Mouse (Mus musculus): ENCODE measurements at regions not wholly inside any gene's neighbourhood (a gene's known extent, or its start where the extent isn't known, plus 50 kb on each side); places are given as distances from the start of the nearest gene placed in this dataset.

GRCm38 (mm10) chr16:76864392-76864791 is 149.1 kb upstream of the Usp25 start:
- H3K4me2 ChIP-seq (replicated peaks): no peak overlapping the region
- no peak overlapping the region for H3K4me3 ChIP-seq (replicated peaks; ENCODE audit: low read length)
- DNase-seq (ENCODE audit: low spot score) (no peak), ATAC-seq (ENCODE audit: low FRiP score) (no peak)
- no peaks in the 10 kb centered on the region for H3K27me3 ChIP-seq (ENCODE audit: control insufficient read depth, insufficient read depth, low read length)
- WGBS: 98% methylated on average over 3 of the region's 3 CpGs
- no peak overlapping the region for H3K9ac ChIP-seq
- no peak overlapping the region for H3K27ac ChIP-seq
- H3K9me3 ChIP-seq (ENCODE audit: control insufficient read depth, low read length): no peaks in the 10 kb centered on the region
- peaks cover 7% of the 10 kb centered on the region; the same call in 1 of the 2 replicates for H3K4me1 ChIP-seq (replicated peaks; ENCODE audit: control insufficient read depth, insufficient read depth, low read length)
- H3K36me3 ChIP-seq (replicated peaks; ENCODE audit: control insufficient read depth, insufficient read depth): no peaks in the 10 kb centered on the region

GRCm38 (mm10) chr16:76855797-76856196 is 157.7 kb upstream of the Usp25 start:
- H3K27ac ChIP-seq: no peak overlapping the region
- 88% methylated on average over 2 of the region's 2 CpGs for WGBS
- no peak overlapping the region for H3K9ac ChIP-seq
- ATAC-seq (ENCODE audit: low FRiP score) (no peak), DNase-seq (ENCODE audit: low spot score) (no peak)
- H3K36me3 ChIP-seq (replicated peaks; ENCODE audit: control insufficient read depth, insufficient read depth): no peaks in the 10 kb centered on the region
- no peaks in the 10 kb centered on the region for H3K9me3 ChIP-seq (ENCODE audit: control insufficient read depth, low read length)
- H3K4me3 ChIP-seq (replicated peaks; ENCODE audit: low read length): no peak overlapping the region
- no peaks in the 10 kb centered on the region for H3K4me1 ChIP-seq (replicated peaks; ENCODE audit: control insufficient read depth, insufficient read depth, low read length)
- no peak overlapping the region for H3K4me2 ChIP-seq (replicated peaks)
- H3K27me3 ChIP-seq (ENCODE audit: control insufficient read depth, insufficient read depth, low read length): no peaks in the 10 kb centered on the region

GRCm38 (mm10) chr16:76851396-76851795 is 162.1 kb upstream of the Usp25 start:
- ATAC-seq (ENCODE audit: low FRiP score) (no peak), DNase-seq (ENCODE audit: low spot score) (no peak)
- 73% methylated on average over 3 of the region's 3 CpGs for WGBS
- H3K4me3 ChIP-seq (replicated peaks; ENCODE audit: low read length): no peak overlapping the region
- H3K4me2 ChIP-seq (replicated peaks): no peak overlapping the region
- no peaks in the 10 kb centered on the region for H3K27me3 ChIP-seq (ENCODE audit: control insufficient read depth, insufficient read depth, low read length)
- H3K36me3 ChIP-seq (replicated peaks; ENCODE audit: control insufficient read depth, insufficient read depth): no peaks in the 10 kb centered on the region
- H3K4me1 ChIP-seq (replicated peaks; ENCODE audit: control insufficient read depth, insufficient read depth, low read length): no peaks in the 10 kb centered on the region
- no peak overlapping the region for H3K9ac ChIP-seq
- H3K9me3 ChIP-seq (ENCODE audit: control insufficient read depth, low read length): no peaks in the 10 kb centered on the region
- no peak overlapping the region for H3K27ac ChIP-seq

GRCm38 (mm10) chr16:76837450-76837849 is 176.1 kb upstream of the Usp25 start:
- H3K36me3 ChIP-seq (replicated peaks; ENCODE audit: control insufficient read depth, insufficient read depth): no peaks in the 10 kb centered on the region
- H3K27me3 ChIP-seq (ENCODE audit: control insufficient read depth, insufficient read depth, low read length): no peaks in the 10 kb centered on the region
- no peak overlapping the region for H3K4me2 ChIP-seq (replicated peaks)
- DNase-seq (ENCODE audit: low spot score) (no peak), ATAC-seq (ENCODE audit: low FRiP score) (no peak)
- H3K27ac ChIP-seq: no peak overlapping the region
- H3K9ac ChIP-seq: no peak overlapping the region
- H3K4me3 ChIP-seq (replicated peaks; ENCODE audit: low read length): no peak overlapping the region
- WGBS: 83% methylated on average over 4 of the region's 4 CpGs
- H3K4me1 ChIP-seq (replicated peaks; ENCODE audit: control insufficient read depth, insufficient read depth, low read length): no peaks in the 10 kb centered on the region
- no peaks in the 10 kb centered on the region for H3K9me3 ChIP-seq (ENCODE audit: control insufficient read depth, low read length)

GRCm38 (mm10) chr16:76830371-76830770 is 183.1 kb upstream of the Usp25 start:
- H3K9me3 ChIP-seq (ENCODE audit: control insufficient read depth, low read length): 0 out of 2 replicates have a peak, but pooled peaks cover 8% of the 10 kb centered on the region
- H3K4me2 ChIP-seq (replicated peaks): no peak overlapping the region
- 34% methylated on average over 3 of the region's 3 CpGs for WGBS
- H3K4me1 ChIP-seq (replicated peaks; ENCODE audit: control insufficient read depth, insufficient read depth, low read length): no peaks in the 10 kb centered on the region
- H3K27me3 ChIP-seq (ENCODE audit: control insufficient read depth, insufficient read depth, low read length): no peaks in the 10 kb centered on the region
- H3K4me3 ChIP-seq (replicated peaks; ENCODE audit: low read length): no peak overlapping the region
- ATAC-seq (ENCODE audit: low FRiP score): no peak
- no peak overlapping the region for H3K9ac ChIP-seq
- H3K36me3 ChIP-seq (replicated peaks; ENCODE audit: control insufficient read depth, insufficient read depth): no peaks in the 10 kb centered on the region
- no peak overlapping the region for H3K27ac ChIP-seq
- DNase-seq (ENCODE audit: low spot score): no peak

- WGBS: 72% methylated on average over 7 of the region's 7 CpGs
- no peak overlapping the region for H3K27ac ChIP-seq
- DNase-seq (ENCODE audit: low spot score) (no peak), ATAC-seq (ENCODE audit: low FRiP score) (peak; percentile 62; the same call in 1 of the 2 replicates)
- no peaks in the 10 kb centered on the region for H3K4me1 ChIP-seq (replicated peaks; ENCODE audit: control insufficient read depth, insufficient read depth, low read length)
- H3K9ac ChIP-seq: no peak overlapping the region
- no peaks in the 10 kb centered on the region for H3K36me3 ChIP-seq (replicated peaks; ENCODE audit: control insufficient read depth, insufficient read depth)
- H3K4me2 ChIP-seq (replicated peaks): no peak overlapping the region
- no peak overlapping the region for H3K4me3 ChIP-seq (replicated peaks; ENCODE audit: low read length)
- 0 out of 2 replicates have a peak, but pooled peaks cover 8% of the 10 kb centered on the region for H3K9me3 ChIP-seq (ENCODE audit: control insufficient read depth, low read length)
- H3K27me3 ChIP-seq (ENCODE audit: control insufficient read depth, insufficient read depth, low read length): no peaks in the 10 kb centered on the region
Observed at GRCm38 (mm10) chr16:76827674-76828441, 185.6 kb upstream of the Usp25 start.

GRCm38 (mm10) chr16:76821261-76821660 is 192.2 kb upstream of the Usp25 start:
- H3K4me2 ChIP-seq (replicated peaks): no peak overlapping the region
- ATAC-seq (ENCODE audit: low FRiP score): no peak

GRCm38 (mm10) chr16:76816056-76816885 is 197.2 kb upstream of the Usp25 start:
- Histone ChIP-seq H3K36me3 (replicated peaks; ENCODE audit: control insufficient read depth, insufficient read depth) (no peaks in the 10 kb centered on the region), H3K4me2 (replicated peaks) (no peak overlapping the region), H3K4me1 (replicated peaks; ENCODE audit: control insufficient read depth, insufficient read depth, low read length) (no peaks in the 10 kb centered on the region), H3K4me3 (replicated peaks; ENCODE audit: low read length) (no peak overlapping the region), H3K27ac (no peak overlapping the region), H3K9ac (no peak overlapping the region), H3K9me3 (ENCODE audit: control insufficient read depth, low read length) (no peaks in the 10 kb centered on the region), H3K27me3 (ENCODE audit: control insufficient read depth, insufficient read depth, low read length) (no peaks in the 10 kb centered on the region)
- WGBS: 93% methylated on average over 17 of the region's 17 CpGs
- no peak for ATAC-seq (ENCODE audit: low FRiP score)
- DNase-seq (ENCODE audit: low spot score): no peak

More at GRCm38 (mm10) chr16:76821261-76821660, 192.2 kb upstream of the Usp25 start:
- no peaks in the 10 kb centered on the region for H3K4me1 ChIP-seq (replicated peaks; ENCODE audit: control insufficient read depth, insufficient read depth, low read length)
- H3K9ac ChIP-seq: no peak overlapping the region
- H3K9me3 ChIP-seq (ENCODE audit: control insufficient read depth, low read length): 0 out of 2 replicates have a peak, but pooled peaks cover 7% of the 10 kb centered on the region
- H3K4me3 ChIP-seq (replicated peaks; ENCODE audit: low read length): no peak overlapping the region
- H3K27ac ChIP-seq: no peak overlapping the region
- DNase-seq (ENCODE audit: low spot score): no peak
- H3K36me3 ChIP-seq (replicated peaks; ENCODE audit: control insufficient read depth, insufficient read depth): no peaks in the 10 kb centered on the region
- no peaks in the 10 kb centered on the region for H3K27me3 ChIP-seq (ENCODE audit: control insufficient read depth, insufficient read depth, low read length)
- 96% methylated on average over 10 of the region's 10 CpGs for WGBS

- DNase-seq (ENCODE audit: low spot score): no peak
- H3K4me1 ChIP-seq (replicated peaks; ENCODE audit: control insufficient read depth, insufficient read depth, low read length): no peaks in the 10 kb centered on the region
- H3K4me3 ChIP-seq (replicated peaks; ENCODE audit: low read length): no peak overlapping the region
- no peaks in the 10 kb centered on the region for H3K27me3 ChIP-seq (ENCODE audit: control insufficient read depth, insufficient read depth, low read length)
- WGBS: 29% methylated on average over 3 of the region's 3 CpGs
- no peak overlapping the region for H3K4me2 ChIP-seq (replicated peaks)
- no peak overlapping the region for H3K27ac ChIP-seq
- H3K9me3 ChIP-seq (ENCODE audit: control insufficient read depth, low read length): no peaks in the 10 kb centered on the region
- H3K9ac ChIP-seq: no peak overlapping the region
- ATAC-seq (ENCODE audit: low FRiP score): no peak
- no peaks in the 10 kb centered on the region for H3K36me3 ChIP-seq (replicated peaks; ENCODE audit: control insufficient read depth, insufficient read depth)
Observed at GRCm38 (mm10) chr16:76803725-76804124, 209.8 kb upstream of the Usp25 start.

All from hindbrain, embryonic 14.5 days (tissue).